Mouse (Mus musculus): ENCODE measurements around the gene Hils1. TPM values are rescaled to one million over a fixed set of nuclear protein-coding genes. Genes with fewer than 3 reads are reported as not detected.
A peak's percentile ranks its signal among the peaks of the same experiment; 100 is the strongest.

The Hils1 gene
- polyA plus RNA-seq, 1 experiment from 2014 or later, result not detected

DNA sequence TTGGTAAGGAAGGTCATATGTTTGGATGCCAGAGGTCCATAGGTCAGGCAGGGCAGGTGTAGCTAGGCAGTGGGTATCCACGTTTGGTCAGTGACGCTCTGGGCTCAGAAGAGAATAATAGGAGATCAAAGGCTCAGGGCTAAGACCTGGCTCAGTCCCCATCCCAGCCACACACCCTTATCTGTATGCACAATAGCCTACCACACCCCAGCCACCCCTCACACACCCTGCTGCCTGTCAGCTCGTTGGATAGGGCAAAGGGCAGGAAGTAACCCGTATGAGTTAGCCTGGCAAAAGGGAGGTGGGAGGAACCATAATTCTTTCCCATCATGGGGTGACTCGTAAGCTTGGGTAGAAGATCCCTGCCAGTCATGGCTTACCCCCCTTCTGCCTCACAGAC lies 30.2 kb downstream of the Hils1 start:
- peaks cover 46% of the 10 kb centered on the region for H3K36me3 ChIP-seq (ENCODE audit: insufficient read depth, low read length)

DNA sequence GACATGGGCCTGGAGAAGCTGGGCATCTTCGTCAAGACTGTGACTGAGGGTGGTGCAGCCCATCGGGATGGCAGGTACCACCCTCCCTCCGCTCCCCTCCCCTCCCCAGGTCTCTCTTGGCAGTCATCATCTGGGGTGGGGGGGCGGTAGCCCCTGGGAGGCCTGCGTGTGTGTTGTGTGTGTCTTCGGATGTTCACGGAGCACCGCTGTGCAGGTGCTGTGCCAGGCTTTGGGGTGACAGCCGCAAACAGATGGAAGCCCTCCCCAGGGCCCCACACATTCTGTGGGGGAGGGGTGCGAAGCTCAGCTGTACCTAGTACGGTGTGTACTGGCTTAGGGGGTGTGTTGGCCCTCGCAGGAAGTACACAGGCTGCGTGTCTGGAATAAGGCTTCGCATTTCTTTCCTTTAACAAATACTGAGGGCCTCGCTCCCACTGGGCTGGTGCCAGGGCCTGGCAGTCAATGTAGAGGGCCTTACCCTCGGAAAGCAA lies 30.7 kb downstream of the Hils1 start:
- no peak for ATAC-seq (ENCODE audit: low FRiP score, low TSS enrichment)
- Histone ChIP-seq H3K4me1 (ENCODE audit: insufficient read depth, low read length) (peaks cover 43% of the 10 kb centered on the region), H3K4me3 (ENCODE audit: low read length) (no peak overlapping the region), H3K36me3 (ENCODE audit: insufficient read depth, low read length) (peaks cover 50% of the 10 kb centered on the region), H3K4me2 (replicated peaks; ENCODE audit: low read depth, low read length) (no peak overlapping the region), H3K27me3 (ENCODE audit: insufficient read depth, low read length) (no peaks in the 10 kb centered on the region), H3K9me3 (ENCODE audit: low read length) (no peaks in the 10 kb centered on the region), H3K9ac (replicated peaks; ENCODE audit: low read length) (no peak overlapping the region), H3K27ac (ENCODE audit: low read length) (no peak overlapping the region)
- WGBS, result 82% methylated on average over 16 of the region's 16 CpGs

More for the DNA sequence above, 30.2 kb downstream of the Hils1 start:
- no peaks in the 10 kb centered on the region for H3K27me3 ChIP-seq (ENCODE audit: insufficient read depth, low read length)
- no peak overlapping the region for H3K4me2 ChIP-seq (replicated peaks; ENCODE audit: low read depth, low read length)
- H3K4me3 ChIP-seq (ENCODE audit: low read length), result no peak overlapping the region
- no peak for ATAC-seq (ENCODE audit: low FRiP score, low TSS enrichment)
- no peak overlapping the region for H3K27ac ChIP-seq (ENCODE audit: low read length)
- WGBS, result 48% methylated on average over 5 of the region's 5 CpGs
- H3K4me1 ChIP-seq (ENCODE audit: insufficient read depth, low read length), result peaks cover 48% of the 10 kb centered on the region
- H3K9ac ChIP-seq (replicated peaks; ENCODE audit: low read length), result no peak overlapping the region
- H3K9me3 ChIP-seq (ENCODE audit: low read length), result no peaks in the 10 kb centered on the region

DNA sequence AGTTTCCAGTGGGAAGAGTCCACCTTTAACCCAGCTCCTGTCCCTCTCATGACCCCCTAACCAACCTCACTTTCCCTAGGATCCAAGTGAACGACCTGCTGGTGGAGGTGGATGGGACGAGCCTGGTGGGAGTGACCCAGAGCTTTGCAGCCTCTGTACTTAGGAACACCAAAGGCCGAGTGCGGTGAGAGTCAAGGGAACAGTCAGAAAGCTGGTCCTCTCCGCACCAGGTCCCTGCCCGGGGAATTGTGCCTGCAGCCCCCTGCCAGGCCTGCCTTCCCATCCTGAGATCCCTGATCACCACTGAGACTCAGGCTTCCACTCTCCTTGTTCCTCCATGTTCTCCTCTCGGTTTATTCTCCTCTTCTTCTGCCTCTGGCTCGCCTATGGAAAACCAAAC lies 32.7 kb downstream of the Hils1 start:
- H3K9ac ChIP-seq (replicated peaks; ENCODE audit: low read length), result peak overlapping the region; percentile 37
- H3K4me2 ChIP-seq (replicated peaks; ENCODE audit: low read depth, low read length), result 0 out of 2 replicates have a peak overlapping the region, but pooled peaks have one; percentile 5
- no peaks in the 10 kb centered on the region for H3K27me3 ChIP-seq (ENCODE audit: insufficient read depth, low read length)
- H3K9me3 ChIP-seq (ENCODE audit: low read length), result no peaks in the 10 kb centered on the region
- ATAC-seq (ENCODE audit: low FRiP score, low TSS enrichment), result no peak
- H3K4me1 ChIP-seq (ENCODE audit: insufficient read depth, low read length), result peaks cover 22% of the 10 kb centered on the region
- 62% methylated on average over 8 of the region's 8 CpGs for WGBS
- peak overlapping the region; percentile 73 for H3K27ac ChIP-seq (ENCODE audit: low read length)
- H3K4me3 ChIP-seq (ENCODE audit: low read length), result no peak overlapping the region
- peaks cover 60% of the 10 kb centered on the region for H3K36me3 ChIP-seq (ENCODE audit: insufficient read depth, low read length)

- Histone ChIP-seq H3K4me1 (ENCODE audit: insufficient read depth, low read length) (peaks cover 18% of the 10 kb centered on the region), H3K27me3 (ENCODE audit: insufficient read depth, low read length) (no peaks in the 10 kb centered on the region), H3K27ac (ENCODE audit: low read length) (peak overlapping the region; percentile 73), H3K9me3 (ENCODE audit: low read length) (no peaks in the 10 kb centered on the region), H3K36me3 (ENCODE audit: insufficient read depth, low read length) (peaks cover 64% of the 10 kb centered on the region), H3K9ac (replicated peaks; ENCODE audit: low read length) (peak overlapping the region; percentile 37; the same call in 1 of the 2 replicates), H3K4me3 (ENCODE audit: low read length) (no peak overlapping the region), H3K4me2 (replicated peaks; ENCODE audit: low read depth, low read length) (0 out of 2 replicates have a peak overlapping the region, but pooled peaks have one; percentile 5)
- peak; percentile 27 for ATAC-seq (ENCODE audit: low FRiP score, low TSS enrichment)
- WGBS, result 15% methylated on average over 4 of the region's 4 CpGs
These were observed 33.2 kb downstream of the Hils1 start for GRCm38 (mm10) chr11:95000548-95000947.

DNA sequence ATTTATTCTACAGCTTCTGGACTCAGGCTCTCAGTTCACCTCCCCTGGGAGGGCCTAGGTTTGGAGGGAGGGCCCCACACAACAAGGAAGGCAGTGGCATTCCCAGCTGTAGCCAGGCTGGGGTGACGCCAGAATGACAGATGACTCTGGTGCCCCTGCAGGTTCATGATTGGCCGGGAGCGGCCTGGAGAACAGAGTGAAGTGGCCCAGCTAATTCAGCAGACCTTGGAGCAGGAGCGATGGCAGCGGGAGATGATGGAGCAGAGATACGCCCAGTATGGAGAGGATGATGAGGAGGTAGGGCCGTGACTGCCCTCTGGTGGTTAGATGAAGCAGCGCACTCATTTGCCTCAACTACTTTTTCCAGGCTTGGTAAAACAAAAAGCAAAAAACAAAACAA lies 33.7 kb downstream of the Hils1 start:
- peaks cover 17% of the 10 kb centered on the region for H3K4me1 ChIP-seq (ENCODE audit: insufficient read depth, low read length)
- 0 out of 2 replicates have a peak overlapping the region, but pooled peaks have one; percentile 5 for H3K4me2 ChIP-seq (replicated peaks; ENCODE audit: low read depth, low read length)
- ATAC-seq (ENCODE audit: low FRiP score, low TSS enrichment), result peak; percentile 61
- peak overlapping the region; percentile 73 for H3K27ac ChIP-seq (ENCODE audit: low read length)
- WGBS, result 3% methylated on average over 8 of the region's 8 CpGs
- H3K9ac ChIP-seq (replicated peaks; ENCODE audit: low read length), result peak overlapping the region; percentile 1; the same call in 1 of the 2 replicates
- H3K9me3 ChIP-seq (ENCODE audit: low read length), result no peaks in the 10 kb centered on the region
- peaks cover 67% of the 10 kb centered on the region for H3K36me3 ChIP-seq (ENCODE audit: insufficient read depth, low read length)
- no peaks in the 10 kb centered on the region for H3K27me3 ChIP-seq (ENCODE audit: insufficient read depth, low read length)
- H3K4me3 ChIP-seq (ENCODE audit: low read length), result no peak overlapping the region

GRCm38 (mm10) chr11:95001584-95002347 lies 34.4 kb downstream of the Hils1 start:
- H3K27ac ChIP-seq (ENCODE audit: low read length), result no peak overlapping the region

GRCm38 (mm10) chr11:95002705-95003104 lies 35.3 kb downstream of the Hils1 start:
- WGBS, result 95% methylated on average over 8 of the region's 8 CpGs
- Histone ChIP-seq H3K27me3 (ENCODE audit: insufficient read depth, low read length) (no peaks in the 10 kb centered on the region), H3K4me2 (replicated peaks; ENCODE audit: low read depth, low read length) (no peak overlapping the region), H3K27ac (ENCODE audit: low read length) (no peak overlapping the region), H3K4me1 (ENCODE audit: insufficient read depth, low read length) (peaks cover 31% of the 10 kb centered on the region), H3K36me3 (ENCODE audit: insufficient read depth, low read length) (peaks cover 53% of the 10 kb centered on the region), H3K4me3 (ENCODE audit: low read length) (no peak overlapping the region), H3K9ac (replicated peaks; ENCODE audit: low read length) (no peak overlapping the region), H3K9me3 (ENCODE audit: low read length) (no peaks in the 10 kb centered on the region)
- ATAC-seq (ENCODE audit: low FRiP score, low TSS enrichment), result no peak

More at GRCm38 (mm10) chr11:95001584-95002347, 34.4 kb downstream of the Hils1 start:
- Histone ChIP-seq H3K4me2 (replicated peaks; ENCODE audit: low read depth, low read length) (no peak overlapping the region), H3K36me3 (ENCODE audit: insufficient read depth, low read length) (peaks cover 62% of the 10 kb centered on the region), H3K4me3 (ENCODE audit: low read length) (no peak overlapping the region), H3K9ac (replicated peaks; ENCODE audit: low read length) (no peak overlapping the region), H3K4me1 (ENCODE audit: insufficient read depth, low read length) (peaks cover 24% of the 10 kb centered on the region), H3K27me3 (ENCODE audit: insufficient read depth, low read length) (no peaks in the 10 kb centered on the region), H3K9me3 (ENCODE audit: low read length) (no peaks in the 10 kb centered on the region)
- WGBS, result 83% methylated on average over 21 of the region's 21 CpGs
- no peak for ATAC-seq (ENCODE audit: low FRiP score, low TSS enrichment)

DNA sequence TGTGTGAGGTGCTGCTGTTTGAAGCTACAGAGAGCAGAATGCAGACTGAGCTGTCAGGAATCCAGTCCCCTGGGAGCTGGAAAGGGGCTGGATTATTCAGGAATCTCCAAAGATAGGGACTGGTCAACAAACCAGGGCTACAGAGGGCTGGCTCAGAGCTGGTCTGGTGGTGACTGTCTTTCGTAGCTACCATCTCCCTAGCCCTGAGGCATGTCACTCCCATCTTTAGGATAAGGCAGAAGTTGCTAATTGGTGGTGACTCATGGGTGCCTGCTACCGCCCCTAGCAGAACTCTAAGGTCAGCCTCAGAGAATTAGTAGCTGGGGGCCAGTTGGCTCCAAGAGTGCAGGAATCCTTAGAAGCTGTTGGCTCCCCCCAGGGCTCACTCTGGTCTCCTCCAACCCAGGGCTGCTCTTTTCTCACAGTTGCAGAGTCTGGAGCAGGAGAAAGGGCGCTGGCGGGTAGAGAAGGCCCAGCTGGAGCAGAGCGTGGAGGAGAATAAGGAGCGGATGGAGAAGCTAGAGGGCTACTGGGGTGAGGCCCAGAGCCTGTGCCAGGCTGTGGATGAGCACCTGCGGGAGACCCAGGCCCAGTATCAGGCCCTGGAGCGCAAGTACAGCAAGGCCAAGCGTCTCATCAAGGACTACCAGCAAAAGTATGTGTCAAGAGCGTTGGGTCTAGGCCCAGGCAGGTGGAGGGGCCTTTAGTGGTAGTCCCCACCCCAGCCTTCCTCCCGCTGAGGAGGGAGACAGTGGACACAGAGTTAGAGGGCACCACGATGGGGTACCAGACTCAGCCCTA lies 36.9 kb downstream of the Hils1 start:
- H3K36me3 ChIP-seq (ENCODE audit: insufficient read depth, low read length), result peaks cover 42% of the 10 kb centered on the region
- peaks cover 38% of the 10 kb centered on the region for H3K4me1 ChIP-seq (ENCODE audit: insufficient read depth, low read length)
- WGBS, result 83% methylated on average over 12 of the region's 12 CpGs

GRCm38 (mm10) chr11:95004937-95005198 lies 37.5 kb downstream of the Hils1 start:
- H3K4me2 ChIP-seq (replicated peaks; ENCODE audit: low read depth, low read length), result no peak overlapping the region
- H3K9ac ChIP-seq (replicated peaks; ENCODE audit: low read length), result no peak overlapping the region
- no peak overlapping the region for H3K27ac ChIP-seq (ENCODE audit: low read length)
- H3K4me1 ChIP-seq (ENCODE audit: insufficient read depth, low read length), result peaks cover 40% of the 10 kb centered on the region
- no peak overlapping the region for H3K4me3 ChIP-seq (ENCODE audit: low read length)
- WGBS, result 46% methylated on average over 6 of the region's 6 CpGs
- H3K9me3 ChIP-seq (ENCODE audit: low read length), result no peaks in the 10 kb centered on the region
- H3K27me3 ChIP-seq (ENCODE audit: insufficient read depth, low read length), result no peaks in the 10 kb centered on the region
- H3K36me3 ChIP-seq (ENCODE audit: insufficient read depth, low read length), result peaks cover 39% of the 10 kb centered on the region
- ATAC-seq (ENCODE audit: low FRiP score, low TSS enrichment), result no peak

More for the DNA sequence above, 36.9 kb downstream of the Hils1 start:
- no peaks in the 10 kb centered on the region for H3K9me3 ChIP-seq (ENCODE audit: low read length)
- no peak overlapping the region for H3K9ac ChIP-seq (replicated peaks; ENCODE audit: low read length)
- H3K4me3 ChIP-seq (ENCODE audit: low read length), result no peak overlapping the region
- no peak overlapping the region for H3K4me2 ChIP-seq (replicated peaks; ENCODE audit: low read depth, low read length)
- H3K27ac ChIP-seq (ENCODE audit: low read length), result no peak overlapping the region
- ATAC-seq (ENCODE audit: low FRiP score, low TSS enrichment), result no peak
- no peaks in the 10 kb centered on the region for H3K27me3 ChIP-seq (ENCODE audit: insufficient read depth, low read length)
